Mouse (Mus musculus) gastrocnemius, postnatal 25 days (tissue): Measurements from ENCODE around the gene Rnf223. TPM values are rescaled to one million over a fixed set of nuclear protein-coding genes. Genes with fewer than 3 reads are reported as not detected.

ENCODE experiments used
- DNase-seq: peaks from one replicate; pipeline ENCODE4 v3.0.0; 2022
- long read RNA-seq, 2 experiments: library from polyadenylated mRNA; stranded (forward); transcript quantifications; one replicate each; pipeline ENCODE4 v2.0.0; 2021
- total RNA-seq, 2 experiments: library from RNA; stranded (reverse); gene quantifications; 1 replicate in 1 of 2; 2 replicates in 1 of 2; pipeline ENCODE4 v1.2.3; 2021

Rnf223 gene
- not detected for total RNA-seq
- long read RNA-seq, experiment 1, result 0 reads
- long read RNA-seq, experiment 2, result 0 reads

GRCm38 (mm10) chr4:156130436-156130835 is at the start of gene Rnf223:
Gene Rnf223, plus strand, starts transcription at chr4:156130513.
- DNase-seq, result no peak

- DNase-seq, result no peak
Observed at GRCm38 (mm10) chr4:156082621-156083234, 47.6 kb upstream of the Rnf223 start.

DNA sequence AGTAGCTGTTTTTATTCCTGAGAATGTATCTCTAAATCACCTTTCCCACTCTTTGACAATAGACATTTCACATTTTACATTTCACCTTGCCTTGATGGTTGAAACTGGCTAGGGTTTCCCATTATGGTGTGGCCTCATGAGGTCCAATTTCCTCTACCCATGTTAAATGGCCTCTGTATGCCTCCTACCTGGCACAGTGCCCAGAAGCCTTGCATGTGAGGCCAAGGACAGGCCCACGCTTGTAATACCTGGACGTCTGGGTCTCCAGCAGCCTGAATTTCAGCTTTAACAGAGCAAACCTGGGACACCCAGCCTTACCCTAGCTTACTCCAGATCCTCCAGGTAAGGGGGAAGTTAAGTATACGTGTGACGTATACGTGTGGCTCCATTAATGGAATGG is 47.0 kb upstream of the Rnf223 start:
- no peak for DNase-seq

DNA sequence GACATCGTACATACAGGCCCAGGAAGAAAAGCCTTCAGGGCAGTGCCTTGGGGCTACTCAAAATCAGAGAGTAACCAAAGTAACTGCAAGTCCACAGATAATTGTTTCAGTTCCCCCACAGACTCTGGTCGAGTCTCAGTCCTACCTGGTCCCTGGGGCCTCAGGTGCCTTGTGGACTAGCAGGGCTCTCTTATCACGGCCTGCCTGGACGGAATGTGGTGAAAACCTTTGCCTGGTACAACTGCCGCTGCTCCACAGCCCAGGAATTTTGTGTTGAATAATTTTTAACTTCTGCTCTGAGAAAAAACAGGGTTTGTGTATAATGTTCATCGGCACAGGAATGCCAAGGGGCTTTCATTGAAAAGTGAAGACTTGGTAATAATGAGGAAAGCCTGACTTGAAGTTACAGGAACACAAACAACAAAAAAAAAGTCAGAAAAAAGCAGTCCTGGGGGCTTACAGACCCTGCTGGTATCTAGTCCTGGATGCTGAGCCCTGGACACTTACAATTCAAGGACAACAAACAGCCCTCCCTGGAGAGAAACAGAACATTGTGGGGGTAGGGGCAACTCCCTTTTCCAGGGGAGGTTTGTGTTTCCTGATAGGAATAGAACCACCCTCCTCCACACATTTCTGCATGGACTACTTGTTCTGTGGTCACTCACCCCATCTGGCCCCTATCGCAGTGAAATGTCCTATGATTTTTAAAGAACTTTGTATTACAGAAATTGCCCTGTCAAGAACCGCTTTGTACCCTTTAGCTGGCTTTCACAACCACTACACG is 46.0 kb upstream of the Rnf223 start:
- DNase-seq, result no peak

DNA sequence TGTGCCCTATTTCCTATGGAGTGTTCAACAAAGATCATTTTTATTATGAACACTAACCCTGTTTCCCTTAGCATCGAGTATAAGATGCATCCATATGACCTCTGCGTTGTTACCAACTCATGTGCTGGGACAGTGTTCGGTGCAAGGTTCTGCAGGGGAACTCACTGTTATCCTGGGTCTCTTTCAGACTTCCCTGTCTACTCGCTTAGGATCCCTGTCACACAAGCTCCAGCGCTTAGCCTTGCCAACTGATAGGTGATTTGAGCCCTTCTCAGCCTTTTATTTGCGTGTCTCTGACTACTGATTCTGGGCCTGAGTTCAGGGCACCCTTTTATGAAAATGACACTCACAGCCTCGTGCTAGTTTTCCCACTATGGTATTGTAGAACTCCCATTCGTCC is 45.1 kb upstream of the Rnf223 start:
- DNase-seq, result no peak

- DNase-seq, result no peak
Observed at GRCm38 (mm10) chr4:156087398-156088087, 42.8 kb upstream of the Rnf223 start.

GRCm38 (mm10) chr4:156091236-156091635 is 39.1 kb upstream of the Rnf223 start:
- no peak for DNase-seq

DNA sequence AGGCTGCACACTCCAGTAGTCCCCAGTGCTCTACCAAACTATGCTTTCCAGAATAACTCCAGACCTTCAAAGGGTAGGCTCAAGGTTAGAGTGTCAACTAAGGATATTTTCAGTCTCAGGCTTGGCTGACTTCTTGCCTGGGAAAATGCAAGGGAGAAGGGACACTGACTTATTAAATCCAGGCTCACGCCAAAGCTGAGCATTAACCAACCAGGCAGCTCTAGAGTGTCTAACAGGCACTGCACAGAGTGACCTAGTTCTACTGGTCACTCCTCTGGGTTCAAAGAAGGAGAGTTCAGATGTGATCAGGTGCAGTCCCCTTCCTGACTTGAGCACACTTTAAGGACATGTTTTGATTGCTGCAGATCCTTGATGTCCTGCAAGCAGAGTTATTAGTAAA is 37.5 kb upstream of the Rnf223 start:
- DNase-seq, result no peak

DNA sequence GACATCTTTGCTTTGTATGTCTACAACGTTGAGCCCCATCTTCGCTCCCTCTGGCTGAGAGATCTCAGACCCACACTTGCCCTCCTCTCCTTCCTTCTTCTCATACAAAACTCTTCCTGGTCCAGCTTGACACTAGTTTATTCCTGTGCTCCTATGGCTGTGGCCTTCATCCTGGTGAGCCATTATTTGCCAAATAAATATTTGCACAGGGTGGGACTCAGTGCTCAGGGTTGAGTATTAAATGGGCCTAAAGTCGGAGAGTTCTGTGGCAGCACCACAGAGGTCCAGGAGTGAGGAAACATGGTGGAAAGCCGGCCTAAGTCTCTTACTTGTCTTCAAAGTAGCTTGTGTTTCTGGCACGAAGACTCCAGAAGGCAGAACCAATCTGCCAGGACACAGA is 36.6 kb upstream of the Rnf223 start:
- no peak for DNase-seq

- DNase-seq, result no peak
Observed at GRCm38 (mm10) chr4:156096191-156096590, 34.1 kb upstream of the Rnf223 start.

DNA sequence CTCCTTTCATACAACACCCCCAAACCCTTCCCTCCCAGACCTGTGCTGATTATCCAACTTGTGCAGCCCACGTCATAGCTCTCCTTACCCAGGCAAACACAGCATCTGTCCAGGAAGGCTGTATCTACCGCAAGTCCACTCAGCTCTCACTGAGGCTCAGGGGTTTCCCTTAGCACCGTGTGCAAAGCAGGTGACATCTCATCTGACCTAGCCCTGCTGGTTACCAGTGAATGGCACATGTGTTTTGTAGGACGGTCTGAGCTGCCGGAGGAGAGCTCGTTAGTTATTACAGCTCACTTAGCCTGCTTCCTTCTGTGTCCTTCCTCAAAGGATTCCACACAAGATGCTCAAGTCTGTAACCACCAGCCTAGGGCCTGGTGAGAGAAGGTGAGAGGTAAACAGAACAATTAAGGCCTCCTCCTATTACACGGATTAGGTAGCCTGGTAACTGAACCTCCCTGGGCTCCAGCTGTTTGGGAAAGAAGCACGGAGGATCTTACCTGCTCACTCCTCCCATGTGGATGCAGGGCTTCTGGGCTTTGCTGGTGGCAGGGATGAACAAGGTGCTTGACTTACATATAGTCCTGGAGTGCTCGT is 32.4 kb upstream of the Rnf223 start:
- no peak for DNase-seq

DNA sequence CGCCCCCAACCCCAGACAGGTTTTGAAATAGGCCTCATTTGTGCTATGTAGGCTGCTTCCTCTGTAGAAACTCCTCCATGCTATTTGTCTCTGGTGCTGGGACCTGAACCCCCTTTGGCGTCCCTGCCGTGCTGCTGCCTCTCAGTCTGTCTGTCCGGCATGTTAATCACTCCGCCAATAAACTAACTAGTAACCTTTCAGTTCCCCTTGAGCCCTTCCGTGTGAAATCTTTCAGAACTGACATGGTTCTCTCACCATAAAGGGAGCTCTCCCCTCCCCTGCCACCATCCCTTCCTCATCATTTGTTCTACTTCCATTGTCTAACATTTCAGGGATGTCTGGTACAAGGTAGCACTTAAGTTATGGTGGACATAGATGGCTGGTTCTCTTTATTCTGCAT is 30.9 kb upstream of the Rnf223 start:
- DNase-seq, result no peak

DNA sequence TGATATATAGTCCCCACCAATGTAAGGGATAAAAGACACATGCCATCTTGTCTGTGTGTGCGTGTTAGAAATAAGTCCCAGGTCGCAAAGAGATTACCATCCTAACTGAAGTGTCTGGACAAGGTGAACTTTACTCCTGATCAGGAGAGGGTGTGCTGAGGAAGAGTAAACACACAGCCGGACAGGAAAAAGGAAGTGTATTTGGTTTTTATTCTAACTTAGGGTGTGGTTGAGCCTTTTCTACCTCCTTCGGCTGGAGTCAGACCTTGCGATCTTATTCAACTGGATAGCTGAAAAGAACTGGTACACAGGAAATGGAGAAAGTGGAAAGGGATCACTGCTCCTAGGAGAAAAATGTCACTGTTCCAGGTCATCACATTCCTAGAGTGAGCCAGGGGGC is 29.8 kb upstream of the Rnf223 start:
- DNase-seq, result no peak

- DNase-seq, result no peak
Observed at GRCm38 (mm10) chr4:156101481-156101903, 28.8 kb upstream of the Rnf223 start.

GRCm38 (mm10) chr4:156103342-156103741 is 27.0 kb upstream of the Rnf223 start:
- no peak for DNase-seq

GRCm38 (mm10) chr4:156108606-156109546 is 21.4 kb upstream of the Rnf223 start:
- peak; percentile 50 for DNase-seq

DNA sequence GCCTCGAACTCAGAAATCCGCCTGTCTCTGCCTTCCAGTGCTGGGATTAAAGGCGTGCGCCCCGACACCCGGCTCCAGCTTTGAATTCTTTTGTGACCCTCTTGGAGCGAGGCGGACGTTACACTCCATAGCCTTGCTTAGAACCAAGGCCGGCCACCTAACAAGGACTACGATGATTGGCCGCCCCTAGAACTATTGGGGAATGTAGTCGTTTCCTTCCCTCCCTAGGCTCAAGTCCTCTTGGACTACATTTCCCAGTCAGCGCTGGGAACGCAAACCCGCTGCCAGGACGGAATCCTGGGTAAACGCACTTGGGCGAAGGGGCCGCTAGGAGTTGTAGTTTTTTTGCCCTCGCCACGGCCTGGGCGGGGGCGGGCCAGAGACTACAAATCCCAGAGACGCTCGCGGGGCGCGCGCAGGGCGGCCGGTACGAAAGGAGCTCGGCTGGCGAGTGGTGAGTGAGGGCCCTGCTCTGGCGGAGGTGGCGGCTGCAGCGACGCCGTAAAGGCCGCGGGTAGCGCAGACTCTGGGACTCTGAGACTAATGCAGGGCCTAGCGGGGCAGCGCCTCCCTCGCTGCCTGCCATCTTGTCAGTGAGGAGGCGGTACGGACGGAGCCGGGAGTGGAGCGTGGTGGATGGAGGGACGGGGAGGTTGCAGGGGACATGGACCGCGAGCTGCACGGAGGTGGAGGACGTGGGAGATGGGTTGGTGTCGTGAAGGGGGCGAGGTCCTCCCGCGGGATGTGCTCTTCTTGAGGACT is 20.6 kb upstream of the Rnf223 start, which contains the start of gene 9430015G10Rik:
9430015G10Rik (plus strand) TSS at position 413 of the 762 bp plus-strand sequence.
- peak; percentile 98 for DNase-seq

DNA sequence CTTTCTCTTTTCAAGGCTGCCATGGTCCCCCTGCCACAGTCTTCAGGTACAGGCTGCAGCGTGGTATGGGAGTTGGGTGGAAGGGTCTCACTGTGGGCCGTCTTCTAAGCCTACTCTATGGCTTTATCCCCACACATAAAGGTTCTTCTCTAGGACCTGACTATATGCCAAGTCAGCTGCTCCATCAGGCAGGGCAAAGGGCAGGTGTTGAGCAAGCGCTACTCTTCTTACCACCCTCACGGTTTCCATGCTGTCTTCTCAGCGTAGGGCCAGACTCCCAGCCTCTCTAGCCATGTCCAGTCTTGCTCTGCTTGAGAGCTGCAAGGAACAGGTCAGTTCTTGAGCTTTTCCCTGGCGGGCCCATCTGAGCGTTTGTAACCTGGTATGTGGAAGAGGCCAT is 6.2 kb upstream of the Rnf223 start:
- no peak for DNase-seq

GRCm38 (mm10) chr4:156125393-156125792 is 4.9 kb upstream of the Rnf223 start:
- no peak for DNase-seq

DNA sequence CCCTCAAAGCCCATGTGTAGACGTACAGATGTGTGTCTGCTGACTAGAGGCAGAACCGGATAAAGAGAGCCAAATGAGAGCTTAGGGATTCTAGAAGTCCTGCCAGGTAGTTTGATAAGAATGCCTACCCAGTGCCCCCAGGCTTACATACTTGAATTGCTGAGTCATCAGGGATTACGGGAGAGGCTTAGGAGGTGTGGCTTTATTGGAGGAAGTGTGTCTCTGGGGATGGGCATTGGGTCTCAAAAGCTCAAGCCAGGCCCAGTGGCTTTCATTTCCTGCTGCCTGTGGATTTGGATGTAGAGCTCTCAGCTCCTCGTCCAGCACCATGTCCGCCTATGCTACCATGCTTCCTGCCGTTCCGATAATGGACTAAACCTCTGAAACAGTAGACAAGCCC is 3.5 kb upstream of the Rnf223 start:
- DNase-seq, result no peak

DNA sequence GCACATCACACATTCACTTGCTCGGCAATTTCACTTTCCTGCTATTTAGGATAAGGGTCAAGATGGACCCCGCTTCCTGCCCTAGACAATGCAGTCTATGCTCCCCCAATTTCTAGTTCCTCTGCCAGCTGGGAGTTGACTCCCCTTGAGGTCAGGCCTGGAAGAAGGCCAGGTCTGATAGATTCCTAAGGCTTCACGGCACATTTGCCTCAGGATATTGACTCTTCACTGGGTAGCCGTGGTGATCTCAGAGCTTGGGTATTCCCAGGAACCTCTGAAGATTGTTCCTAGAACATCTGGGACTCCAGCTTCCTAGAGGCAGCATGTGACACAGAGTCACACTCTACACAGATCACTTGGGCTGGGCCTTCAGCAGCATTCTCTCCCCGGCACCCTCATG is 1.6 kb upstream of the Rnf223 start:
- DNase-seq, result no peak
